Mouse (Mus musculus): Measurements from ENCODE around the gene Gm43951.
"Not testable (repeated sequence)": the region's sequence is repeated elsewhere in the genome, so short reads cannot be mapped to it uniquely, and the experiment has no call there.

Gene Gm43951

GRCm38 (mm10) chr11:72203440-72203839, 3.2 kb downstream of the Gm43951 start:
- DNase-seq (ENCODE audit: inconsistent ontology term) = no peak

- no peak for DNase-seq (ENCODE audit: inconsistent ontology term)
Measured at GRCm38 (mm10) chr11:72196506-72196905, 10.1 kb downstream of the Gm43951 start.

- DNase-seq (ENCODE audit: inconsistent ontology term) = no peak
Measured at GRCm38 (mm10) chr11:72194259-72194658, 12.4 kb downstream of the Gm43951 start.

GRCm38 (mm10) chr11:72190857-72191256, 15.8 kb downstream of the Gm43951 start:
- no peak for DNase-seq (ENCODE audit: inconsistent ontology term)

GRCm38 (mm10) chr11:72184252-72184651, 22.4 kb downstream of the Gm43951 start:
- DNase-seq (ENCODE audit: inconsistent ontology term) = no peak

DNA sequence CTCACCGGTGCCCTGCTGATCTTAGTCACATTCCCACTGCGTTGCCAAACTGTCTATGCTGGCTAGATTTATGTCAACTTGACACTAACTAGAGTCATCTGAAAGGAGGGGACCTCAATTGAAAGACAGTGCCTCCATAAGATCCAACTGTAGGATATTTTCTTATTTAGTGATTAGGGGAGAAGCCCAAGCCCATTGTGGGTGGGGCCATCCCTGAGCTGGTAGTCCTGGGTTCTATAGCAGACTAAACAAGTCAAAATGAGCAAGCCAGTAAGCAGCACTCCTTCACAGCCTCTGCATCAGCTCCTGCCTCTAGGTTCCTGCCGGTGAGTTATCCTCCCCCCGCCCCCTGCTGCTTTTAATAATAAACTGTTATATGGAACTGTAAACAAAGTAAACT, 25.5 kb downstream of the Gm43951 start:
- no peak for DNase-seq (ENCODE audit: inconsistent ontology term)

DNA sequence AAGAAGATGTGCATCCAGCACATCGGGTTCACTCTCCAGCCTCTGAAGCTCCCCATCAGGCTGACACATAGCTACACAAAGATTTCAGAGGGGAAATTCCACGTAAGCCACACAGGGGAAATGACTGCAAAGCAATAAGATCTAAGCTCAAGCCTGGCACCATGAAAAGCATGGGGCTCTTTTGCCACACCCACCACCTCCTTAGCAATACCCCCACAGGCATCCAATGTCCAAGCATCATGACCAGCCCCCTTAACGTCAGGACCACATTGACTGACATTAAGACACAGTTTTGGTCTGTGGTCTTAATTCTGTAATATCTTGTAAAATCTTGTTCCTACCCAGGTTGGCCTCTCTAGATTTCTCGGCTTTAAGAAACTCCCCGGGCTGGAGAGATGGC, 26.1 kb downstream of the Gm43951 start:
- no peak for DNase-seq (ENCODE audit: inconsistent ontology term)

GRCm38 (mm10) chr11:72176553-72176952, 30.1 kb downstream of the Gm43951 start:
- peak; percentile 73 for DNase-seq (ENCODE audit: inconsistent ontology term)

DNA sequence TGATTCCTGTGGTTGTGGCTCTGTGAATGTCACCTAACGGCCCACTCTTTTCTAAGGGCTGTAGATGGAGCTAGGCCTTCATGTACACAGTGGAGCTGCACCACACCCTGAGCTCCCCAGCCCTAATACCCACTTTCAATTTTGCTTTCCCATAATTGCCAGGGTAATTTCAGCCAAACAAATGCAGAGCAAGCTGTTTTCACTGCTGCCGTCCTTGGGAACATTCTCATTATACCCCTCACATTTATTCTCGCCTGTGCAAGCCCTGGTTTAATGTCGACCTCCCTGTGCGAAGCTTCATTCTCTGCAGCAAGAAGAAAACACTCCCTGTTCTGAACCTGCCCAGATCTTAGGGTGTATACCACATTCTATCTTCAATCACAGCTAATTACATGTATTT, 30.7 kb downstream of the Gm43951 start:
- DNase-seq (ENCODE audit: inconsistent ontology term) = no peak

- DNase-seq (ENCODE audit: inconsistent ontology term) = no peak
Measured at GRCm38 (mm10) chr11:72174721-72175120, 31.9 kb downstream of the Gm43951 start.

DNA sequence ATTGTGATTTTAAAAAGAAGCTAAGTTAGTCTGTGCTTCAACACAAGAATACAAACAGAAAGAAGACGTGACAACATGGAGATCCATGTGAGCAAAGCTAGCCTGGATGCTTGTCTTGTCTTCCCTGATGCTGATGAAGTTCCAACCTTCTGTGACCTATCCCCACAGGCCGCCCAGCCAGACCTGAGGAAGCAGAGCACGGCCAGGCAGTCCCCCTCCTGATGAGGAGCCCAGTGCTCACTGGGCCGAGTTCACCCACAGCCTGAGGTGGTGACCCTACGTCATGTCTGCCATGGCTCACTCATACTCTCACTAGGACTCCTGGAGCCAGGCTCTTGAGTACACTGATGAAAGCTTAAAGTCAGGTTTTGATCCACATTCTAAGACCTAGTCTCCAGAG, 33.1 kb downstream of the Gm43951 start:
- DNase-seq (ENCODE audit: inconsistent ontology term) = no peak

- DNase-seq (ENCODE audit: inconsistent ontology term) = not testable (repeated sequence)
Measured at GRCm38 (mm10) chr11:72171906-72172305, 34.7 kb downstream of the Gm43951 start.

DNA sequence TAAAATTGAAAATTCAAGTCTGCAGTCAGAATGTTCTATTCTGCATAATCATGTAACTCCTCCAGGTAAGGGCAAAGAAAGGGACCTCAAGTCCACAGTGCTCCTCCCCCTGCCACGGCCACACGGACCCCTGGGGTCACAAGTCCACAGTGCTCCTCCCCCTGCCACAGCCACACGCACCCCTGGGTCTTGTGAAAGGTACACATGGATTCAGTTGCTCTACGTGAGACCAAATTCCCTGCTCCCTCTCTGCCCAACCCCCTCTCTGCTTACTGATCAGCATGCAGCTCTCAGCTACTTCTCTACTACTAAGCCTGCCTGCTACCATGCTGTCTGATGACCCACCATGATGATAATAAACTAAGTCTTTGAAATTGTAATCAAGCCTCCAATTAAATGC, 36.8 kb downstream of the Gm43951 start:
- DNase-seq (ENCODE audit: inconsistent ontology term) = no peak

- no peak for DNase-seq (ENCODE audit: inconsistent ontology term)
Measured at GRCm38 (mm10) chr11:72163198-72163597, 43.4 kb downstream of the Gm43951 start.

DNA sequence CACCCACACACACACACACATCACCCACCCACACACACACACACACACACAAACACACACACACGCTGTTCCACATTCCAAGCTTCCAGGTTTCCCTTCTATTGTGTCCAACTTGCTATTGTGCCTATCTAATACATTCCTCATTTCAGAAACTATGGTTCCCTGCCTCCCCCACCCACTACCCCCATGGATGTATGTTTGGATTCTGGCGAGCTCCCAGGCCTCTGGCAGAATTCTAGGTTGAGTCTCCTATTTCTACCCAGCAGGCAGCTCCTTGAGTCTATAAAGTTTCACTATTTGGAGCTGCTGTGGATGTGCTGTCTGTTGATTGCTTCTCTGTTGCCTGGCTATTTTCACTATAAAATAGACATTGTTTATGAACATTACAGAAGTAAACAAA, 50.0 kb downstream of the Gm43951 start:
- DNase-seq (ENCODE audit: inconsistent ontology term) = no peak

GRCm38 (mm10) chr11:72155981-72156428, 50.6 kb downstream of the Gm43951 start:
- no peak for DNase-seq (ENCODE audit: inconsistent ontology term)

DNA sequence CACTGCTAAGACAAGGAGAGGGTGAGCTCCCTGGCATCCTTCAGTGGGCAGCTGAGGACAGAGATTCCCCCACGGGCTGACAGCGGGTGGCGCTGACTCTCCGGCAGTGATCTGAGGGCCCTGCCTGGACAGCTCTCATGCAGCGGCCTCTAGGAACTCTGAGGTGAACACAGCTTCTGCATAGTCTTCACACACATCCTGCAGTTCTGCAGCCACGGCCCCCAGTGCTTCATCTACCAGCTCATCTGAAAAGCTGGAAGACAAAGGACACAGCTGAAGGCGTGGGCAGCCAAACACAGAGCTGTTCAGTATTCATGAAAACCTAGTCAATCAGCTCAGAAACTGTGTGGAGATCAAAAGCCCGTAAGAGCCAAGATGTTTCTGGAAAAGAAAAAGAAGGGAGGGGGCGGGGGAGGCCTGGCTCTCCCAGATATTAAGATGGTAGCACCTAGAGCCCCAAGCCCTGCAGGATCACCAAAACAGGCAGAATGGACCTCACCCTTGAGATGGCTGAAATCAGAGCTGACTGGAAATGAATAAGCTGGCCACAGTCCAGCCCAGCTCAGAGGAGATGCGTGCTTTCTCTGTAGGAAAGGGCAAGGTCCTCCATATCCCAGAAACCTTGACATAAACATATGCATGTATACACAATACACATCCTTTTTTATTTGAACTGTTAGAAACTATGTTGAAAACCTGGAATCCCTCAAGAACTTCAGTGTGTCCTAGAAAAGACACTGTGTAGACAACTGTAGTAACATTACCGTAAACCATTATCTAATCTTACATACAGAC, 51.3 kb downstream of the Gm43951 start:
- DNase-seq (ENCODE audit: inconsistent ontology term) = peak; percentile 67

Data from Muller cell, postnatal 12 days (primary cell).